Mouse (Mus musculus) intestine, embryonic 15.5 days (tissue): ENCODE measurements at regions not wholly inside any gene's neighbourhood (a gene's known extent, or its start where the extent isn't known, plus 50 kb on each side); places are given as distances from the start of the nearest gene placed in this dataset.

Experiments
- ATAC-seq: fragments of 200-750 bp; cut with Nextera tagmentation; 2 replicates; pipeline ENCODE4 v1.8.0; 2017; ENCODE audit warnings: moderate TSS enrichment, moderate library complexity
- H3K27ac ChIP-seq: fragments of 300-500 bp; sonication (generic); 2 replicates; pipeline ENCODE4 v1.5.1; 2015; ENCODE audit warnings: mild to moderate bottlenecking, inconsistent platforms
- H3K27me3 ChIP-seq: fragments of 300-500 bp; sonication (generic); replicated peaks from 2 replicates; pipeline ENCODE4 v1.6.1; 2015; ENCODE audit warnings: inconsistent platforms
- H3K36me3 ChIP-seq: fragments of 300-500 bp; sonication (generic); 2 replicates; pipeline ENCODE4 v1.6.1; 2015; ENCODE audit warnings: inconsistent platforms
- H3K4me1 ChIP-seq: fragments of 300-500 bp; sonication (generic); replicated peaks from 2 replicates; pipeline ENCODE4 v1.6.1; 2015; ENCODE audit warnings: inconsistent platforms
- H3K4me2 ChIP-seq: fragments of 300-500 bp; sonication (generic); replicated peaks from 2 replicates; pipeline ENCODE4 v1.6.1; 2015; ENCODE audit warnings: mild to moderate bottlenecking, inconsistent platforms
- H3K4me3 ChIP-seq: fragments of 300-500 bp; sonication (generic); replicated peaks from 2 replicates; pipeline ENCODE4 v1.5.1; 2015; ENCODE audit warnings: inconsistent platforms
- H3K9ac ChIP-seq: fragments of 300-500 bp; sonication (generic); 2 replicates; pipeline ENCODE4 v1.6.1; 2015; ENCODE audit warnings: inconsistent platforms
- H3K9me3 ChIP-seq: fragments of 300-500 bp; sonication (generic); 2 replicates; pipeline ENCODE4 v1.6.1; 2016; ENCODE audit warnings: inconsistent platforms
- WGBS: fragments of 180-500 bp; shearing (Covaris S2); methylation state at CpG from one replicate; pipeline ENCODE4 v1.1.7; 2015; 5-methylcytosine and 5-hydroxymethylcytosine counted together

DNA sequence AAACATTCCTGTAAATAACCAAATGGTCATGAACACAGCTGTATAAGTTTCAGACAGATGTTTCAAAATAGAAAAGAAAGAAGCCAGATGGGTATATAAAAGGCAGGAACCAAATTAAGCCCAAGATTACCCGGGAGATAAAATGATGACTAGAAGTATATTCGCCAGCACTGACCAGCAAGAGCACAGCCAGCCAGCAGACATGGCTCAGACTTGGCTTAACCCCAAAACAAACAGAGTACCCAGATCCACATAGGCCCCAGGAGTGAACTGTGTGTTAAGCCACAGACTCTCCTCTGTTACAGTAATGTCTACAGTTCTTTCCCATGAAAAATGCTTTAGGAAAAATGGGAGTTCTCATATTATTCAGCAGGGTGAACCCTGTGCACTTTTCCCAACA lies 123.2 kb downstream of the Atp6ap1l start:
- no peaks in the 10 kb centered on the region for H3K4me1 ChIP-seq
- H3K27ac ChIP-seq: no peak overlapping the region
- no peaks in the 10 kb centered on the region for H3K9me3 ChIP-seq
- no peak overlapping the region for H3K9ac ChIP-seq
- no peak overlapping the region for H3K4me2 ChIP-seq
- no peak for ATAC-seq
- H3K36me3 ChIP-seq: no peaks in the 10 kb centered on the region
- H3K27me3 ChIP-seq: no peaks in the 10 kb centered on the region
- WGBS: 64% methylated on average over 2 of the region's 2 CpGs
- H3K4me3 ChIP-seq: no peak overlapping the region

- ATAC-seq: no peak
- Histone ChIP-seq H3K9ac (no peak overlapping the region), H3K4me1 (no peaks in the 10 kb centered on the region), H3K9me3 (no peaks in the 10 kb centered on the region), H3K36me3 (no peaks in the 10 kb centered on the region), H3K4me3 (no peak overlapping the region), H3K27me3 (no peaks in the 10 kb centered on the region), H3K4me2 (no peak overlapping the region), H3K27ac (no peak overlapping the region)
- 69% methylated on average over 4 of the region's 4 CpGs for WGBS
Measured at GRCm38 (mm10) chr13:90777952-90778298, 127.2 kb downstream of the Atp6ap1l start.

- ATAC-seq: 0 out of 2 replicates have a peak, but pooled peaks have one; percentile 34
Measured at GRCm38 (mm10) chr13:90777123-90777951, 127.8 kb downstream of the Atp6ap1l start.

DNA sequence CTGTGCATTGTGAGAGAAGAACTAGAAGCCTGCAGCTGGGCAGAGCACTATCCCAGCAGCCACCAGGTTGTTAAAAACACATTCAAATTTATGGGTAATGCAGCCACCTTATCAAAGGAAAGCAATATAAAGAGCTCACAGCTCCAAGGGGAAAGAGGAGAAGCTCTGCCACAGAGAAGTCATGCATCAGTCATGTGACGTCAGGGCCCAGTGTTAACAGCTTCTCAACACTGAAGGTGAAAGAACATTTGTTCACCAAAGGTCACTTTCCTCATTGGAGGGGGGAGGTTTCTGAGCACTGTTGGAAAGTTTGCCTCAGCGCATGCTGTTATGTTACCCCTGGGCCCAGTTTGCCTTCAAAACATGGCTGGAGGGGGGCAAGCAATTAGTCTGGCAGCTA lies 143.0 kb downstream of the Atp6ap1l start:
- Histone ChIP-seq H3K4me3 (no peak overlapping the region), H3K4me1 (no peaks in the 10 kb centered on the region), H3K4me2 (no peak overlapping the region), H3K9ac (no peak overlapping the region), H3K9me3 (no peaks in the 10 kb centered on the region), H3K27ac (no peak overlapping the region), H3K27me3 (no peaks in the 10 kb centered on the region), H3K36me3 (no peaks in the 10 kb centered on the region)
- WGBS: 65% methylated on average over 2 of the region's 2 CpGs
- ATAC-seq: peak; percentile 81

More at GRCm38 (mm10) chr13:90777123-90777951, 127.8 kb downstream of the Atp6ap1l start:
- H3K9ac ChIP-seq: no peak overlapping the region
- no peaks in the 10 kb centered on the region for H3K9me3 ChIP-seq
- no peaks in the 10 kb centered on the region for H3K27me3 ChIP-seq
- no peaks in the 10 kb centered on the region for H3K4me1 ChIP-seq
- H3K4me3 ChIP-seq: no peak overlapping the region
- H3K4me2 ChIP-seq: no peak overlapping the region
- WGBS: 87% methylated on average over 5 of the region's 5 CpGs
- no peak overlapping the region for H3K27ac ChIP-seq
- no peaks in the 10 kb centered on the region for H3K36me3 ChIP-seq

GRCm38 (mm10) chr13:90760516-90761050 lies 144.6 kb downstream of the Atp6ap1l start:
- no peaks in the 10 kb centered on the region for H3K9me3 ChIP-seq

DNA sequence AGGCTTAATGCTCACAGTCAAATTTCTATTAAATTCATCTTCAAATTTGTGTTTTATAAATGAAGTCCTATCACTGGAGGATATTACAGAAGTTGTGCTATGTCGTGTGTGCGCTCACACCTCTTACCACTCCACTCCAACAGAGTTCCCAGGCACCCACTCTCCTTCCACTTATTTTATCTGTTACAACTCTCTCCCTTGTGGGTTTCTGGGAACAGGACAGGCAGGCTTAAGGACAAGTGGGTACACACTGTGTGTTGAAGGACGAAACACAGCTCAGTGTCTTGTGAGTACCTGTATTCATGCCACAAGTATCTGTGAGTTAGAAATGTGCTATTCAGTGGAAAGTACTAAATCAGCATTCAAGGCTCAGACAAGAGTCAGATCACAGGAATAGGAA lies 150.7 kb downstream of the Atp6ap1l start:
- no peak for ATAC-seq
- Histone ChIP-seq H3K4me1 (no peaks in the 10 kb centered on the region), H3K4me3 (no peak overlapping the region), H3K9me3 (no peaks in the 10 kb centered on the region), H3K4me2 (no peak overlapping the region), H3K27me3 (no peaks in the 10 kb centered on the region), H3K9ac (no peak overlapping the region), H3K27ac (no peak overlapping the region), H3K36me3 (no peaks in the 10 kb centered on the region)
- WGBS: 89% methylated on average over 3 of the region's 3 CpGs

More at GRCm38 (mm10) chr13:90760516-90761050, 144.6 kb downstream of the Atp6ap1l start:
- no peaks in the 10 kb centered on the region for H3K36me3 ChIP-seq
- no peak overlapping the region for H3K27ac ChIP-seq
- H3K27me3 ChIP-seq: no peaks in the 10 kb centered on the region
- no peak overlapping the region for H3K9ac ChIP-seq
- H3K4me3 ChIP-seq: no peak overlapping the region
- H3K4me1 ChIP-seq: no peaks in the 10 kb centered on the region
- no peak overlapping the region for H3K4me2 ChIP-seq
- WGBS: 59% methylated on average over 4 of the region's 4 CpGs
- no peak for ATAC-seq

DNA sequence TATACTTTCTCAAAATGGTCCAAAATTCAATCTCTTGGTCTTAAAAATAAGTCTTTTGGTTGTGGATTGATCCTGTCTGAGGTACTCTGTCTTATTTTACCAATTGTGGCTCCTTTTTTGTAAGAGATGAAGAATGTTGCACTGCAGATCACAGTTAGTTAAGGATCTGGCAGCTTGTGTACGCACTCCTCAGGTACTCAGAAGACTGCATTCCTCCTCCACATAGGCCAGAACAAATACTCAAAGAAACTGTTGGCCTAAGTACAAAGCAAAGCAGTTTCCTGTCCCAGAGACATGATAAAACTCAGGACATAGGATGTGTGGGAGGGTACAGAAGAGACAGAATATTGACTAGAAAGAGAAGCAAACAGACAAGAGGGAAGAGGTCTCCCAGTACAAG lies 155.4 kb downstream of the Atp6ap1l start:
- no peak for ATAC-seq
- Histone ChIP-seq H3K36me3 (no peaks in the 10 kb centered on the region), H3K27me3 (no peaks in the 10 kb centered on the region), H3K4me2 (no peak overlapping the region), H3K9me3 (no peaks in the 10 kb centered on the region), H3K4me1 (no peaks in the 10 kb centered on the region), H3K9ac (no peak overlapping the region), H3K27ac (no peak overlapping the region), H3K4me3 (no peak overlapping the region)
- 73% methylated on average over 1 of the region's 1 CpGs for WGBS

- ATAC-seq: 0 out of 2 replicates have a peak, but pooled peaks have one; percentile 15
- H3K9ac ChIP-seq: no peak overlapping the region
- no peak overlapping the region for H3K4me2 ChIP-seq
- H3K9me3 ChIP-seq: no peaks in the 10 kb centered on the region
- no peaks in the 10 kb centered on the region for H3K36me3 ChIP-seq
- H3K27ac ChIP-seq: no peak overlapping the region
- no peak overlapping the region for H3K4me3 ChIP-seq
- no peaks in the 10 kb centered on the region for H3K4me1 ChIP-seq
- no peaks in the 10 kb centered on the region for H3K27me3 ChIP-seq
- WGBS: 17% methylated on average over 1 of the region's 1 CpGs
Measured at GRCm38 (mm10) chr13:90745063-90745462, 160.1 kb downstream of the Atp6ap1l start.

DNA sequence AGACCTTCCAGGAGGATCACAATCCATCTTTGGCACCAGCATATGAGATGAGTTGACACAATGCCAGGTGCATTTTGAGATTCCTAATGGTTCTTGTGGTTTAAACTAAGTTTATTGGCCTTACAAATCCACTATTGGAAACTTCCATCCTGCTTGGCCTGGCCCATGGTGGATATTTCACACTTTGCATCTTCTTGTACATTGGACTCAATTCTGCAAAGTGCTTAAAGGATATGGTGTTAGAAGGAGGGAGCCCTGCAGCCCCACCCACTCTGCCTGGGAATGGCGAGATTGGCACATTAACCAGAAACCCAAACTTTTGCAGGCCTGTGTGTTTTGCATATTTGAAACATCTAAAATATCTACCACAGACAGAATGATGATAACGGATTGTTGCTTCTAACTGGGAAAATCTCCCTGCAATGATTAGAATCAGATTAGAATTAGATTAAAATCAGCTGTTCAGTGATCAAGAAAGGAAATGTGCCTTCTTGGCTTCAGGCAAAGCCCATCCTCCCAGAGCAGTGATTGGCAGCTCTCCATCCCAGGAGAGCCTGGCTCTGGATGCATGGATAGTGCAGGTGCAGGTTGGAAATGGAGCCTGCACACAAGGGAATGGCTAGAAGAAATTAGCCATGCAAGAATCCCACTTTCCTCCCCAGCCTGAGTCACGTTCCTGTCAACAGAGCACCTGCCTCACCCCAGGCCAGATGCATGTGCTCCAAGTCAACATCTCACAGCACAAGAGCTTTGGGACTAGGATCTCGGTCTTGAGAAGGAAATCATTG lies 162.3 kb downstream of the Atp6ap1l start:
- Histone ChIP-seq H3K9me3 (no peaks in the 10 kb centered on the region), H3K27ac (no peak overlapping the region), H3K36me3 (no peaks in the 10 kb centered on the region), H3K27me3 (no peaks in the 10 kb centered on the region), H3K4me1 (no peaks in the 10 kb centered on the region), H3K9ac (no peak overlapping the region), H3K4me2 (no peak overlapping the region), H3K4me3 (no peak overlapping the region)
- WGBS: 84% methylated on average over 4 of the region's 4 CpGs
- ATAC-seq: no peak

- WGBS: 78% methylated on average over 1 of the region's 1 CpGs
- no peaks in the 10 kb centered on the region for H3K4me1 ChIP-seq
- H3K9me3 ChIP-seq: no peaks in the 10 kb centered on the region
- peak; percentile 86 for ATAC-seq
- no peak overlapping the region for H3K4me3 ChIP-seq
- H3K4me2 ChIP-seq: no peak overlapping the region
- H3K36me3 ChIP-seq: no peaks in the 10 kb centered on the region
- no peak overlapping the region for H3K27ac ChIP-seq
- H3K27me3 ChIP-seq: no peaks in the 10 kb centered on the region
- no peak overlapping the region for H3K9ac ChIP-seq
Measured at GRCm38 (mm10) chr13:90739797-90740196, 165.4 kb downstream of the Atp6ap1l start.

- no peak for ATAC-seq
- H3K9ac ChIP-seq: no peak overlapping the region
- 80% methylated on average over 3 of the region's 3 CpGs for WGBS
- H3K36me3 ChIP-seq: no peaks in the 10 kb centered on the region
- no peak overlapping the region for H3K27ac ChIP-seq
- no peaks in the 10 kb centered on the region for H3K4me1 ChIP-seq
- no peak overlapping the region for H3K4me3 ChIP-seq
- no peaks in the 10 kb centered on the region for H3K27me3 ChIP-seq
- H3K4me2 ChIP-seq: no peak overlapping the region
- no peaks in the 10 kb centered on the region for H3K9me3 ChIP-seq
Measured at GRCm38 (mm10) chr13:90738513-90738912, 166.6 kb downstream of the Atp6ap1l start.

DNA sequence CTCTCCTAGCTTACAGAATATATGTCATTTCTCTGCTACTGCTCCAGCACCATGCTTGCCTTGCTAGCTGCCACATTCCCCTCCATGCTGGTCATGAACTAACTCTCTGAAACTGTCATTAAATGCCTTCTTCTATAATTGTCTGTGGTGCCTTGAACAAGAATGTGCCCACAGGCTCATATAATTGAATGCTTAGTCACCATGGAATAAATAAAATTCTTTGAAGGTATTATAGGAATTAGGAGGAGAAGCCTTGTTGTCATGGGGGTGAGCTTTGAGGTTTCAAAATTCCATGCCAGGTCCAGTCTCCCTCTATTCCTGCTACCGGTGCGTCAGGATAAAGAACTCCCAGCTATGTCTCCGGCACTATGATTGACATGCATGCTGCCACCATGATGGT lies 171.9 kb downstream of the Atp6ap1l start:
- Histone ChIP-seq H3K4me1 (no peaks in the 10 kb centered on the region), H3K4me3 (no peak overlapping the region), H3K9ac (no peak overlapping the region), H3K27ac (no peak overlapping the region), H3K36me3 (no peaks in the 10 kb centered on the region), H3K9me3 (no peaks in the 10 kb centered on the region), H3K27me3 (no peaks in the 10 kb centered on the region), H3K4me2 (no peak overlapping the region)
- 95% methylated on average over 3 of the region's 3 CpGs for WGBS
- no peak for ATAC-seq
